Mouse (Mus musculus): ENCODE data around the gene Syne1.

DNA sequence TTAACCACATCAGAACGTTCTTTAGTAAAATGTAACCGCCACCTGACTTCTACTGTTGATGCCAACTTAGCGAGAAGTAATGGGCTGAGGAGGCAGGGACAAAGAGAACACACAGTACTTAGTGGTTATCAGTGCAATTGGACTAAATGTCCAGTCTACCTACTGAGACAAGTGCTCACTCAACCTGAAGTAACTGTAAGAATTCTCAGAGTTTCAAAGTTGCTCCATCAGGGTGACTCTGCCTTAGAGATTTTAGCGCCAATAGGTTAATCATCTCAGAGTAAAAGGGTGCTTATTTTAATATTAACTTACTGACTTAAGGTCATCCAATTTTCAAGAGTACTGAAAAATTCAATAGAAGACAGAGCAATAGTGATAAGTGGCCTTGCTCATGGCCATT is 525.4 kb downstream of the Syne1 start:
- TF ChIP-seq CTCF (IDR thresholded peaks at IDR 0.05; ENCODE audit: borderline replicate concordance, insufficient read depth, low read length), result no peak
- no peak for TF ChIP-seq POLR2A (IDR thresholded peaks at IDR 0.05; ENCODE audit: low read depth, low read length)
